Mouse (Mus musculus): ENCODE data around the gene Rfc2.

The Rfc2 gene

GRCm38 (mm10) chr5:134607121-134607520 is 26.0 kb downstream of the Rfc2 start:
- no peak for DNase-seq (ENCODE audit: low spot score in 2 of 2)

DNA sequence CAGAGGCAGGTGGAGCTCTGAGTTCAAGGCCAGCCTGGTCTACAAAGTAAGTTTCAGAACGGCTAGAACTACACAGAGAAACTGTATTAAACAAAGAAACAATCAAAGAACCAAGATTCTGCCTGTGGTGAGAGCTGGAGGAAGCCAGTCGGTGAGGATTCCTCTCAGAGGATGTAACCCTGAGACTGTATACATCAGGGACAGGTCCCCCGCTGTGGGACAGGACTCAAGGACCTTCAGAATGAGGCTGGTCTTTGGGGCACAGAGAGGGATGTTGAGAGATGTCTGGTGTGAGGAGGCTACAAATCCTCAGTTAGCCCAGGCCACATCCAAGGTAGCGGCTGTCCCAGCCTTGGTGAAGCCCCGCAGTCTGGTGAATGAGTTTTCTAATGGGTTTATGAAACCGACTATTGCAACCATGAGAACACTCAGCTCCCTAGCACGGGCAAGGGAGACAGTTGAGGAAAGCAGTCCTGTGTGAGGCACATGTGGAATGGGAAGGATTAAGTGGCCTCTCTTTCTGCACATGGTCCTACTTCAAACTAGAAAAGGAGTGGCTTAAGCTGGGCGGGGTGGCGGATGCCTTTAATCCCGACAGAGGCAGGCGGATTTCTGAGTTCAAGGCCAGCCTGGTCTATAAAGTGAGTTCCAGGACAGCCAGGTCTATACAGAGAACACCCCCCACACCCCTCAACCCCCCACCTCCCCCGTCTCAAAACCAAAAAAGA is 28.9 kb downstream of the Rfc2 start:
- no peak for DNase-seq (ENCODE audit: low spot score in 2 of 2)

GRCm38 (mm10) chr5:134611810-134612521 is 30.8 kb downstream of the Rfc2 start:
- no peak for DNase-seq (ENCODE audit: low spot score in 2 of 2)

DNA sequence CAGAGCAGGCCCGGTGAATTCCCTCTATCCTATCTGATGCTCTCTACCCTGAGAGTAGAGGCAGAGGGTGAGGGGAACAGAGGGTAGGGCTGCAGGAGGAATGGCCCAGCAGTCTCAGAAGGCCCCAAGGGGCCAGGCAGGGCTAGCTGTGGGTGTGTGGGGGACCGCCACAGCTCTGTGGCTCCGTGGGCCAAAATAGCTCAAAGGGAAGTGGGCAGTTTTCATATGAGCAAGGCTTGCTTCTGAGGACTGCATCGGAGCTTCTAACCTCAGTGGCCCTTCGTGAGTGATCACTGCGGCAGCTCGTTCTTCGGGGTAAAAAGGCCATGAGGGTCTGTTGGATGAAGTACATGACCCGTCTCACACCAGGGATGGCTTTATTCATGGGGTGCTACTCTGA is 32.6 kb downstream of the Rfc2 start:
- no peak for DNase-seq (ENCODE audit: low spot score in 2 of 2)

GRCm38 (mm10) chr5:134614296-134614695 is 33.1 kb downstream of the Rfc2 start:
- DNase-seq (ENCODE audit: low spot score in 2 of 2): no peak

GRCm38 (mm10) chr5:134614802-134615201 is 33.6 kb downstream of the Rfc2 start, which contains the start of gene Lat2:
Gene Lat2 (minus strand): TSS chr5:134615025.
- DNase-seq (ENCODE audit: low spot score in 2 of 2): no peak

DNA sequence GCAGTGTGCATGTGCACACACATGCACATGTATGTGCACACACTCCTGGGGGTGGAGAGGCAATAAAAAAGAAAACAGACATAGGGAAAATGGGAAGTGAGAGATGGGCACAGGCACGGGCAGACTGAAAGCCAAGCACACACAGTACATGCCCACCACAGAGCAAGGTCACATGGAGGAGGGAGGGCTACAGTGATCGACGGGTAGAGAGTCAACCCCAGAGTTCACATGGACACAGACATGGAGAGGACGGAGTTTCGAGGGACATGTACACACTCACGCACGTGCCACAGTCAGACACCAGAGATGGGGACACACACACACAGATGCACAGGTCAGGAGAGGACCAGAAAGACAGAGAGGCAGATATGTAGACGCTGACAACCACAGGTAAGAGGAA is 34.2 kb downstream of the Rfc2 start:
- no peak for DNase-seq (ENCODE audit: low spot score in 2 of 2)

DNA sequence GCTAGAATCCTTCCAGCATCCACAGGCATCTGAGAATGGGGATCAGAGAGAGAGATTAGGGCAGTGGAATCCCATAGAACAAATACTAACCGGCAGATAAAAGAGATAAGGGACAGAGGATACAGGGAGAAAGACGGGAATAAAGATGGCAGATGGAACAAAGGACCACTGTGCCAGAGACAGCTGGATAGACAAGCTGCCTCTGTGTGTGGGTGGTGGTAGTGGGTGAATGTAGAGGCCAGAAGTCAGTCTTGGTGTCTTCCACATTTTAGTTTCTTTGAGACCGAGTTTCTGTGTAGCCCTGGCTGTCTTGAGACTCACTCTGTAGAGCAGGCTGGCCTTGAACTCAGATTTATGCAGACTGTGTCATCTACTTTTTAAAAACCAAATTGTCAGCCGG is 34.6 kb downstream of the Rfc2 start:
- DNase-seq (ENCODE audit: low spot score in 2 of 2): no peak

- peak; percentile 23 to 64 for DNase-seq (ENCODE audit: low spot score in 2 of 2)
These were observed 35.9 kb downstream of the Rfc2 start for GRCm38 (mm10) chr5:134617071-134617470.

- no peak for DNase-seq (ENCODE audit: low spot score in 2 of 2)
These were observed 39.3 kb downstream of the Rfc2 start for GRCm38 (mm10) chr5:134620457-134620856.

GRCm38 (mm10) chr5:134621099-134621640 is 40.0 kb downstream of the Rfc2 start:
- no peak for DNase-seq (ENCODE audit: low spot score in 2 of 2)

- DNase-seq (ENCODE audit: low spot score in 2 of 2): no peak
These were observed 40.9 kb downstream of the Rfc2 start for GRCm38 (mm10) chr5:134622069-134622468.

DNA sequence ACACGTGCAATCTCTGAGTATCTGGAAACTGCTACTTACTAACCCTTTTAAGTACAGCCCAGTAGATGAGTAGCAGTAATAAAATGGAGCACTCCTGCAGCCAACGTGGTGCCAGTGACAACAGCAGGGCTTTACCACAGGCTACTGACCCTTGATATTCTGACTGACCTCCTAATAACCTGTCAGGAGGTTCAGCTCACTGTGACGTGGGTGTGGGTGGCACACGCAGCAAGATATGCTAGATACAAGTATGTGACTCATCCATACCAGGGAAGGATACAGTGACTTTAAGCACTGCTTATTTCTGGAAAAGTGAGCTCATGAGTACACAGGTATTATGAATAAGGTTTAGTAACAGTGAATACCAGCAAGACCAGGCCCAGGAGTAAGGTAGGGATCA is 48.3 kb downstream of the Rfc2 start:
- no peak for DNase-seq (ENCODE audit: low spot score in 2 of 2)

DNA sequence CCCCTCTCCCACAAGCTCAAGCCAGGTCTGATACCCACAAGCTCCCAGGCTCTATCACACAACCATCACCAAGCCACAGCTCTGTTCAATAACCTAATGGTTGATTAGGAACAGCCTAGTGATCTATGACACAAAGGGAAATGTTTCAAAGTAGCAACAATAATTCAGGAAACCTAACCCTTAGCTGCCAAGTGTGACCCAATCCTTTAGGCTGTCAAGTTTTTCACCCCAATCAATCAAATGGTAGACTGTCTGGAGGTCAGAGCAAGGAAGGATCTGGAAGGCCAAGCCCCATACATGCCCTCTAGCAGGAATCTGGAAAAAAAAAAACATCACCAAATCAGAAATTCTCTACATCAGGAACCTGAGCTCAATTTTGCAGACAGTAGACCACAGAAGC is 49.7 kb downstream of the Rfc2 start:
- no peak for DNase-seq (ENCODE audit: low spot score in 2 of 2)

- no peak for DNase-seq (ENCODE audit: low spot score in 2 of 2)
These were observed 51.7 kb downstream of the Rfc2 start for GRCm38 (mm10) chr5:134632841-134633240.

DNA sequence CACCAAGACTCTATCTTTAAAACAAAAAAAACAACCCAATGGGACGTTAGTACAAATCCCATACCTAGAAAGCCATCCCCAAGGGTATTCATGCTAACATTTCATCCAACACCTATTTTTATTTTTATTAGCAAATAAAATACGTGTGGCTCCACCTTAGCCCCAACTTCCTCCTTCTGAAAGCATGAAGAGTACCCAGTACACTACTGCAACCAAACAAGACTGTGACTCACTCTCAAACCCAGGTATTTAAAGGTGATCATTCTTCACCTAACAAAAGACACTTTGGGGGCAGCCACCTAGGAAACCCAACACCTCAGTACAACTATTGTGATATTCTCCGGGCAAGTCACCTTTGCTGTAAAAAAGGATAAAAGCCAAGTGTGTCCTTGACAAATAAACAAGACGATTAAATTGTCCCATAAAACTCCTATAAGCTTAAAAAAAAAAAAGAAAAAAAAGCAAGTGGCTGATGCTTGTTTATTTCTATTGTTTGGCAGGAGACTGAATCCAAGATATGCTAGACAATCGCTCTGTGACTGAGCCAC is 56.7 kb downstream of the Rfc2 start:
- no peak for DNase-seq (ENCODE audit: low spot score in 2 of 2)

DNA sequence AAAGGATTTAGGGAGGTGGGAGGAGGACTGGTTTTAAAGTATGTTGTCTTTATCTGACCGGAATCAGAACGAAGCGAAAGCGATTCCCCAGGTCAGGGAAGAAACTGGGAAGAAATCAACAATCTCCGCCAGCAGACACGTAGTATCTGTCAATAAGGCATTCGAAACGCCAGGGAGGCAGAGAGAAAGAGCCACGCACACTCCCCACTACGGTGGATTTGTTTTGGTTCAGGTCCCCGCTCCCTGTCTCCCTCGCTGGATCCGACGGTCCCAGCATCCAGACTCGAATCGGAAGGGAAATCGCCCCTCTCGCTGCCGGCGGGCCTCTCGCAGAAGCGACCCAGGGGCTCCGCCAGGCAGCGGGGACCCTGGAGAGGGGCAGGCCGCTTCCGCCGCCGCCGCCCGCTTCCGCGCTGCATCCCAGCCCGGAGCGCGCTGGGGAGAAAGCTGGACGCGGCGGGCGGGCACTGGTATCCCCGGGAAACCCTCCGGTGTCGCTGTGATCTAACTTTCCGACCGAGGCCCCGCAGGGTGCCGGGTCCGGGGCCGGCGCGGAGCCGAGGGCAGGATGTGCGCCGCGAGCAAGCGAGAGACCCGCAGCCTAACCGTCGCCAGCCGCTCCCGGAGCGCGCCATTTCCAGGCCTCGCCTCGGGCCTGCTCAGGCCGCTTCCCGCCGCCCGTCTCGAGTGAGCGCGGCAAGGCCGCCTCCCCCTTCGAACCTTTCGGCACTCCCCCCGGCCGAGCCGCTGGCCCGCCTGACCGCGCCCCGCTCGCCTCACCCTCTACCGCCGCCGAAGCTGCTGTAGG is 57.5 kb downstream of the Rfc2 start:
- DNase-seq (ENCODE audit: low spot score in 2 of 2): peak in 1 of 2 experiments; percentile 59

DNA sequence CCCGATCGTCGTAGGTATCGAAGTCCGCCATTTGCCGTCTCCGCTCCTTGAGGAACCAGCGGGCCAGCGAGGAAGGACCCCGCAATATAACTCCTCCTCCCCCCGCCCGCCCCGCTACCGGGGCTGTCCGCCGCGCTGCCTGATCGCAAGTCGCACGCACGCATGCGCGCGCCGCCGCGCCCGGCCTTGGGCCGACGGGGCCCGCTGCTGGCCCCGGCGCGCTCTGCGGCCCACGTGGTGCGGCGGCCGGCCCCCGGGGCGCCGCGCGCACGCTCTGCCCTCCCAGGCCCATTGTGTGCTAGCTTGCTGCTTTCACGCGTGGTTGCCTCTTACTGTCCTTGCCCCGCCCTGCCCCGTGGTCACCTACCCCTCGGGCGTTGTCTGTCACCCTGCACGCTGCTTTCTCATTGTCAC is 58.1 kb downstream of the Rfc2 start, which contains the start of gene Eif4h:
TSS of gene Eif4h (minus strand) at position 222 of the 414 bp plus-strand sequence.
- DNase-seq (ENCODE audit: low spot score in 2 of 2): peak; percentile 93 to 96

- DNase-seq (ENCODE audit: low spot score in 2 of 2): no peak
These were observed 59.2 kb downstream of the Rfc2 start for GRCm38 (mm10) chr5:134640371-134640770.

GRCm38 (mm10) chr5:134644121-134644520 is 63.0 kb downstream of the Rfc2 start:
- no peak for DNase-seq (ENCODE audit: low spot score in 2 of 2)

- no peak for DNase-seq (ENCODE audit: low spot score in 2 of 2)
These were observed 63.5 kb downstream of the Rfc2 start for GRCm38 (mm10) chr5:134644643-134645118.

DNA sequence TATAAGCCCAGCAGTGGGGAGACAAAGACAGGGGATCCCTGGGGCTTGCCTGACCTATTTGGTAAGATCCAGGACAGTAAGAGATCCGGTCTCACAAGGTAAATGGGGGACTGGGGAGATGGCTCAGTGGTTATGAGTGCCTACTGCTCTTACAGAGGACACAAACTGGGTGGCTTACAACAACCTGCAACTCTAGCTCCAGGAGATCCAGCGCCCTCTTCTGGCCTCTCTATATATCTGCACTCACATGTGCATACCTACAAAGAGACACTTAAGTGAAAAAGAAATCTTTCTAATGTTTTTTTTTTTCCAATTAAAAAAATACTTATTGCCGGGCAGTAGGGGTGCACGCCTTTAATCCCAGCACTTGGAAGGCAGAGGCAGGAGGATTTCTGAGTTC is 65.3 kb downstream of the Rfc2 start:
- no peak for DNase-seq (ENCODE audit: low spot score in 2 of 2)
